Comparison of ENCODE assay signal across 1 mouse cellular context in genomic region chr19:53943802-53944785, GRCm38 (mm10).
TF ChIP-seq lines count a peak whose summit lies in the region.

Gene Shoc2, plus strand, starts transcription at chr19:53944306.
Gene Bbip1, minus strand, starts transcription at chr19:53944627.

TF ChIP-seq in CH12.LX, 34 proteins besides CTCF, POLR2A, EP300 and RAD21 (continued from another document):
- no peak for TF ChIP-seq POLR2AphosphoS2 (IDR thresholded peaks at IDR 0.05; ENCODE audit: low read depth, low read length)
- TF ChIP-seq SIN3A (IDR thresholded peaks at IDR 0.05; ENCODE audit: low read length): peak; percentile 75
- TF ChIP-seq MAX (IDR thresholded peaks at IDR 0.05; ENCODE audit: low read length): peak; percentile 48
- peak; percentile 67 for TF ChIP-seq NRF1 (IDR thresholded peaks at IDR 0.05; ENCODE audit: low read depth, low read length)
- no peak; the same call in 1 of the 2 replicates for TF ChIP-seq UBTF (IDR thresholded peaks at IDR 0.05; ENCODE audit: low read depth, low read length)
- TF ChIP-seq ETS1 (conservative IDR thresholded peaks at IDR 0.05; ENCODE audit: low read depth, low read length): 0 out of 2 replicates have a peak, but pooled peaks have one; percentile 23
- TF ChIP-seq E2F4 (IDR thresholded peaks at IDR 0.05; ENCODE audit: insufficient replicate concordance, low read depth, low read length): peak; percentile 79; the same call in 1 of the 2 replicates
- TF ChIP-seq JUND (conservative IDR thresholded peaks at IDR 0.05; ENCODE audit: low read depth, low read length): no peak
- TF ChIP-seq MEF2A (IDR thresholded peaks at IDR 0.05; ENCODE audit: borderline replicate concordance, low read depth, low read length): peak; percentile 69; the same call in 1 of the 2 replicates
- no peak for TF ChIP-seq USF2 (conservative IDR thresholded peaks at IDR 0.05; ENCODE audit: low read depth, low read length)
- no peak for TF ChIP-seq JUN (IDR thresholded peaks at IDR 0.05; ENCODE audit: insufficient read depth, low read depth, low read length)
- TF ChIP-seq CHD1 (IDR thresholded peaks at IDR 0.05; ENCODE audit: low read depth, low read length): peak; percentile 85; the same call in 1 of the 2 replicates
- TF ChIP-seq HCFC1 (IDR thresholded peaks at IDR 0.05; ENCODE audit: low read depth, low read length): peak; percentile 94
- TF ChIP-seq CHD2 (IDR thresholded peaks at IDR 0.05; ENCODE audit: low read length): peak; percentile 30; the same call in 1 of the 2 replicates
- TF ChIP-seq PAX5 (IDR thresholded peaks at IDR 0.05; ENCODE audit: low read length): no peak
- TF ChIP-seq RCOR1 (conservative IDR thresholded peaks at IDR 0.05; ENCODE audit: low read depth, low read length): no peak; the same call in 1 of the 2 replicates
- TF ChIP-seq ZC3H11A (IDR thresholded peaks at IDR 0.05; ENCODE audit: low read depth, low read length): no peak
- no peak for TF ChIP-seq TBP (conservative IDR thresholded peaks at IDR 0.05; ENCODE audit: low read depth, low read length)
- peak; percentile 83 for TF ChIP-seq ELF1 (IDR thresholded peaks at IDR 0.05; ENCODE audit: low read depth, low read length)
